Mouse (Mus musculus) regulatory T cell (primary cell): ENCODE measurements around the gene Pigw.
"Not testable (repeated sequence)": the region's sequence is repeated elsewhere in the genome, so short reads cannot be mapped to it uniquely, and the experiment has no call there.

ENCODE experiments used
- in situ Hi-C: fragments of 300-600 bp; cut with MboI, MseI; formaldehyde crosslinking; loops from one replicate; pipeline ENCODE4 v1.15.1; 2025; ENCODE audit warnings: high pct_unique_total_duplicates

Pigw gene

GRCm38 (mm10) chr11:84879007-84879771, 896 bp downstream of the Pigw start:
- in situ Hi-C loops: no loop called here

GRCm38 (mm10) chr11:84876020-84876419, 4.1 kb downstream of the Pigw start:
- in situ Hi-C loops: not testable (repeated sequence)

GRCm38 (mm10) chr11:84873042-84873833, 6.8 kb downstream of the Pigw start:
- in situ Hi-C loops: no loop called here

- in situ Hi-C loops: no loop called here
Observed at GRCm38 (mm10) chr11:84871548-84872069, 8.5 kb downstream of the Pigw start.

GRCm38 (mm10) chr11:84871046-84871445, 9.0 kb downstream of the Pigw start:
- in situ Hi-C loops: no loop called here

GRCm38 (mm10) chr11:84870337-84871043, 9.6 kb downstream of the Pigw start, which contains the start of gene Ggnbp2:
Ggnbp2 (minus strand) TSS chr11:84870817.
- in situ Hi-C loops: no loop called here

GRCm38 (mm10) chr11:84869537-84870232, 10.4 kb downstream of the Pigw start:
- in situ Hi-C loops: loop anchor here (5.0 kb wide), 1 partner anchor 42 kb away; the partner anchor contains the start of gene Dhrs11

- in situ Hi-C loops: loop anchor here (5.0 kb wide), 1 partner anchor 42 kb away; the partner anchor contains the start of gene Dhrs11
Observed at GRCm38 (mm10) chr11:84868786-84869259, 11.3 kb downstream of the Pigw start.

- in situ Hi-C loops: loop anchor here (5.0 kb wide), 1 partner anchor 40 kb away; the partner anchor contains the start of gene Dhrs11
Observed at GRCm38 (mm10) chr11:84867586-84867985, 12.5 kb downstream of the Pigw start.

GRCm38 (mm10) chr11:84865268-84865667, 14.8 kb downstream of the Pigw start:
- in situ Hi-C loops: loop anchor here (5.0 kb wide), 1 partner anchor 38 kb away; the partner anchor contains the start of gene Dhrs11

- in situ Hi-C loops: no loop called here
Observed at GRCm38 (mm10) chr11:84855285-84855684, 24.8 kb downstream of the Pigw start.

- in situ Hi-C loops: no loop called here
Observed at GRCm38 (mm10) chr11:84847475-84848090, 32.5 kb downstream of the Pigw start.

GRCm38 (mm10) chr11:84846741-84847474, 33.2 kb downstream of the Pigw start:
- in situ Hi-C loops: no loop called here

GRCm38 (mm10) chr11:84839330-84839729, 40.8 kb downstream of the Pigw start:
- in situ Hi-C loops: no loop called here

- in situ Hi-C loops: loop anchor here (5.0 kb wide), 1 partner anchor 38 kb away; no protein-coding TSS in a partner anchor
Observed at GRCm38 (mm10) chr11:84829495-84829894, 50.6 kb downstream of the Pigw start.

- in situ Hi-C loops: loop anchor here (5.0 kb wide), 1 partner anchor 39 kb away; no protein-coding TSS in a partner anchor
Observed at GRCm38 (mm10) chr11:84828516-84829399, 51.3 kb downstream of the Pigw start, which contains the start of gene Dhrs11. Dhrs11 (minus strand) TSS chr11:84828994.

- in situ Hi-C loops: loop anchor here (5.0 kb wide), 1 partner anchor 39 kb away; no protein-coding TSS in a partner anchor
Observed at GRCm38 (mm10) chr11:84827901-84828503, 52.1 kb downstream of the Pigw start.

GRCm38 (mm10) chr11:84827492-84827891, 52.6 kb downstream of the Pigw start:
- in situ Hi-C loops: loop anchor here (5.0 kb wide), 1 partner anchor 40 kb away; no protein-coding TSS in a partner anchor
